In the genomic region with DNA sequence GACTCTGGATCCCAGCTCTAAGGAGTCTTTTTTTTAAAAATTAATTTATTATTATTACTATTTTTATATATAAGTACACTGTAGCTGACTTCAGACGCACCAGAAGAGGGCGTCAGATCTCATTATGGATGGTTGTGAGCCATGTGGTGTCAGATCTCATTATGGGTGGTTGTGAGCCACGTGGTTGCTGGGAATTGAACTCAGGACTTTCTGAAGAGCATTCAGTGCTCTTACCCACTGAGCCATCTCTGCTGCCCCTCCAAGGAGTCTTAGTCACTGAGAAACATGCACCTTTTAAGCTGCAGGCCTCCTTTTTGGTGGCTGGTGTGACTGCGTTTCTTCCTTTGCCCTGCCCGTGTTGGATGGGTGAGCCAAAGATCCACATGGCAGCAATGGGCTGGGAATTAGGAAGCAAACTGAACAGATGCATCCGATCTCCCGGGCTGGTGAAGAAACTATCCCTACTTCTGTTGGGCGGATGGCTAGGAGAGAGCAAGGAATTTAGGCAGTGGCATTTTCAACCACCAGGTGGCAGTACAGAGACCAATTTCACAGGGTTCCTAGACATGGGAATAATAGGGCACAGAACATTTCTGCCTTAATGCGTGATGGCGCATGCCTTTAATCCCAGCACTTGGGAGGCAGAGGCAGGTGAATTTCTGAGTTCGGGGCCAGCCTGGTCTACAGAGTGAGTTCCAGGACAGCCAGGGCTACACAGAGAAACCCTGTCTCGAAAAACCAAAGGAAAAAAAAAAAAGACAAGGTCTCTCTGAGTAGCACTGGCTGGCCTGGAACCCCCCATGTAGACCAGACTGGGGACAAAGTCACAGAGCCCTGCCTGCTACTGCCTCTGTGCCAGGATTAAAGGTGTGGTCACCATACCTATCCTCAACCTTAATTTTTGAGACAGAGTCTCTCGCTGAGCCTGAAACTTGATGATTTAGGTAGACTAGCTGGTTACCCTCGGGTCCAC, we compare ENCODE assay signal across 9 mouse cellular contexts. TPM values are rescaled to one million over a fixed set of nuclear protein-coding genes. Genes with fewer than 3 reads are reported as not detected.
DNase-seq lines count a peak whose midpoint lies in the region; ATAC-seq and TF ChIP-seq lines count a peak whose summit lies in the region.
"Had no signal": no experiment of that assay in that cellular context is flagged by ENCODE, and none has a peak within 500 bp of the region (broad histone marks: within the 10 kb centered on the region; RNA-seq: fewer than 3 reads in every experiment).

No protein-coding gene starts in this region.

- H3K27me3 ChIP-seq in limb, embryonic 13.5 days: no peaks in the 10 kb centered on the region
- H3K27me3 ChIP-seq in myocyte (ENCODE audit: control insufficient read depth, insufficient read depth, insufficient read length): no peaks in the 10 kb centered on the region
- H3K27me3 ChIP-seq in stomach, embryonic 16.5 days (ENCODE audit: control insufficient read depth, insufficient read depth, low read length): no peaks in the 10 kb centered on the region
- H3K27me3 ChIP-seq: embryonic facial prominence, embryonic 12.5 days had no signal

- 39% methylated on average over 14 of the region's 14 CpGs for WGBS in limb, embryonic 13.5 days
- WGBS in stomach, embryonic 16.5 days: 30% methylated on average over 14 of the region's 14 CpGs

- ATAC-seq in limb, embryonic 13.5 days (ENCODE audit: low FRiP score, low read depth): peak; percentile 54; the same call in 1 of the 2 replicates
- peak; percentile 57; the same call in 1 of the 2 replicates for ATAC-seq in stomach, embryonic 16.5 days (ENCODE audit: insufficient read depth, low FRiP score)

- H3K27ac ChIP-seq in limb, embryonic 13.5 days: no peak overlapping the region
- no peak overlapping the region for H3K27ac ChIP-seq in stomach, embryonic 16.5 days (ENCODE audit: low read length)
- H3K27ac ChIP-seq: embryonic facial prominence, embryonic 12.5 days had no signal

- peaks cover 6% of the 10 kb centered on the region for H3K4me1 ChIP-seq in limb, embryonic 13.5 days
- H3K4me1 ChIP-seq in stomach, embryonic 16.5 days (ENCODE audit: control insufficient read depth, insufficient read depth, low read length): peaks cover 6% of the 10 kb centered on the region; the same call in 1 of the 2 replicates
- H3K4me1 ChIP-seq: embryonic facial prominence, embryonic 12.5 days had no signal

- H3ac ChIP-seq in myocyte (ENCODE audit: control insufficient read depth, insufficient read length): no peak overlapping the region

- H3K9me3 ChIP-seq in limb, embryonic 13.5 days: no peaks in the 10 kb centered on the region
- H3K9me3 ChIP-seq in stomach, embryonic 16.5 days (replicated peaks; ENCODE audit: control insufficient read depth, low read length): no peaks in the 10 kb centered on the region
- H3K9me3 ChIP-seq: embryonic facial prominence, embryonic 12.5 days had no signal

- H3K9ac ChIP-seq in limb, embryonic 13.5 days: no peak overlapping the region
- H3K9ac ChIP-seq in stomach, embryonic 16.5 days (ENCODE audit: low read length): no peak overlapping the region
- H3K9ac ChIP-seq: embryonic facial prominence, embryonic 12.5 days had no signal

- DNase-seq in 3T3-L1 (ENCODE audit: low read depth, low spot score): peak; percentile 97
- peak; percentile 85 to 96 for DNase-seq in adrenal gland, adult (ENCODE audit: inconsistent age in 2 of 2, low spot score in 1 of 2)
- DNase-seq in embryo, embryonic 10.5 days (ENCODE audit: low spot score): peak; percentile 97
- peak; percentile 87 to 97 for DNase-seq in heart, adult 18-20 months
- peak; percentile 95 for DNase-seq in kidney, adult 9 months

- no peak overlapping the region for H3K4me3 ChIP-seq in limb, embryonic 13.5 days
- H3K4me3 ChIP-seq in myocyte: no peak overlapping the region
- no peak overlapping the region for H3K4me3 ChIP-seq in stomach, embryonic 16.5 days (replicated peaks; ENCODE audit: low read length)
- H3K4me3 ChIP-seq: embryonic facial prominence, embryonic 12.5 days had no signal

- no peak overlapping the region for H3K4me2 ChIP-seq in limb, embryonic 13.5 days (replicated peaks)
- peak overlapping the region; percentile 44 for H3K4me2 ChIP-seq in myocyte (ENCODE audit: low read depth)
- no peak overlapping the region for H3K4me2 ChIP-seq in stomach, embryonic 16.5 days (ENCODE audit: low read depth, low read length)
- H3K4me2 ChIP-seq: embryonic facial prominence, embryonic 12.5 days had no signal

- H3K36me3 ChIP-seq in limb, embryonic 13.5 days: no peaks in the 10 kb centered on the region
- no peaks in the 10 kb centered on the region for H3K36me3 ChIP-seq in myocyte (ENCODE audit: control insufficient read depth, insufficient read depth)
- no peaks in the 10 kb centered on the region for H3K36me3 ChIP-seq in stomach, embryonic 16.5 days (ENCODE audit: control insufficient read depth, insufficient read depth, low read length)
- H3K36me3 ChIP-seq: embryonic facial prominence, embryonic 12.5 days had no signal

- TF ChIP-seq POLR2A in myocyte (IDR thresholded peaks at IDR 0.05; ENCODE audit: insufficient read length, low read depth): no peak

- peaks cover 3% of the 10 kb centered on the region for H3K79me2 ChIP-seq in myocyte (ENCODE audit: control insufficient read depth, insufficient read depth)

TF ChIP-seq in myocyte, 11 proteins besides CTCF, POLR2A, EP300 and RAD21:
- TF ChIP-seq MAX (IDR thresholded peaks at IDR 0.05; ENCODE audit: low read depth) (no peak), SRF (IDR thresholded peaks at IDR 0.05; ENCODE audit: control insufficient read depth, insufficient read length, low read depth) (no peak), TCF3 (IDR thresholded peaks at IDR 0.05; ENCODE audit: insufficient read length, low read depth) (no peak), TCF12 (IDR thresholded peaks at IDR 0.05; ENCODE audit: insufficient read depth, poor library complexity, severe bottlenecking) (no peak), E2F4 (IDR thresholded peaks at IDR 0.05; ENCODE audit: insufficient read depth) (no peak), MYOD1 (IDR thresholded peaks at IDR 0.05; ENCODE audit: control insufficient read depth in 1 of 3, insufficient read length in 2 of 3, low read depth in 2 of 3) (no peak), USF1 (IDR thresholded peaks at IDR 0.05; ENCODE audit: low read depth) (no peak), CEBPB (IDR thresholded peaks at IDR 0.05; ENCODE audit: insufficient read depth, poor library complexity, severe bottlenecking) (no peak)

RNA-seq across cellular contexts. Expression of a gene that starts 4.4 kb away (rescaled TPM):
- 10 to 100 TPM in 1 of 2 experiments, 1 to 10 TPM in 1; 7.3 to 10.1 TPM for total RNA-seq in heart, adult 18-20 months (2021)
- 4.9 and 5.4 TPM in 2 replicates for polyA plus RNA-seq in limb, embryonic 13.5 days (2015; fragmentation: Nextera tagmentation; extraction: Ambion mirVana)
- polyA plus RNA-seq in myocyte (2012; fragmentation: generic; extraction: Trizol): 5.3 TPM
- 5.0 and 5.3 TPM in 2 replicates for polyA plus RNA-seq in stomach, embryonic 16.5 days (2015; fragmentation: Nextera tagmentation; extraction: Ambion mirVana)

RNA-seq across cellular contexts. Expression of a gene that starts 22.5 kb away (rescaled TPM):
- under 1 TPM; 0.72 to 0.82 TPM for total RNA-seq in heart, adult 18-20 months (2021)
- polyA plus RNA-seq in limb, embryonic 13.5 days (2015; fragmentation: Nextera tagmentation; extraction: Ambion mirVana): 4.2 and 4.4 TPM in 2 replicates
- polyA plus RNA-seq in myocyte (2012; fragmentation: generic; extraction: Trizol): 3.5 TPM
- 6.5 and 7.8 TPM in 2 replicates for polyA plus RNA-seq in stomach, embryonic 16.5 days (2015; fragmentation: Nextera tagmentation; extraction: Ambion mirVana)

RNA-seq across cellular contexts. Expression of a gene that starts 48.6 kb away (rescaled TPM):
- under 1 TPM; 0.40 to 0.41 TPM for total RNA-seq in heart, adult 18-20 months (2021)
- 31.4 and 32.3 TPM in 2 replicates for polyA plus RNA-seq in limb, embryonic 13.5 days (2015; fragmentation: Nextera tagmentation; extraction: Ambion mirVana)
- polyA plus RNA-seq in myocyte (2012; fragmentation: generic; extraction: Trizol): 2.6 TPM
- 26.9 and 28.1 TPM in 2 replicates for polyA plus RNA-seq in stomach, embryonic 16.5 days (2015; fragmentation: Nextera tagmentation; extraction: Ambion mirVana)

RNA-seq across cellular contexts. Expression of a gene that starts 54.3 kb away (rescaled TPM):
- 10 to 100 TPM; 17.2 to 19.3 TPM for total RNA-seq in heart, adult 18-20 months (2021)
- polyA plus RNA-seq in limb, embryonic 13.5 days (2015; fragmentation: Nextera tagmentation; extraction: Ambion mirVana): 39.5 and 40.0 TPM in 2 replicates
- 22.1 TPM for polyA plus RNA-seq in myocyte (2012; fragmentation: generic; extraction: Trizol)
- polyA plus RNA-seq in stomach, embryonic 16.5 days (2015; fragmentation: Nextera tagmentation; extraction: Ambion mirVana): 25.1 and 26.3 TPM in 2 replicates
